Mouse (Mus musculus) liver, embryonic 14.5 days (tissue): ENCODE measurements around the gene Fam98b.

ENCODE experiments used
- CTCF ChIP-seq: IDR thresholded peaks from 2 replicates; pipeline ENCODE4 v1.5.1; 2016; ENCODE audit warnings: antibody characterized with exemption, low read depth, control low read depth
- EP300 ChIP-seq: IDR thresholded peaks from 2 replicates; pipeline ENCODE4 v1.6.1; 2016; ENCODE audit warnings: antibody characterized with exemption, low read depth

GRCm38 (mm10) chr2:117222651-117223050 is 26.9 kb upstream of the Fam98b start:
- no peak for TF ChIP-seq EP300
- no peak for TF ChIP-seq CTCF
